Mouse (Mus musculus) embryonic facial prominence, embryonic 11.5 days (tissue): ENCODE measurements at regions not wholly inside any gene's neighbourhood (a gene's known extent, or its start where the extent isn't known, plus 50 kb on each side); places are given as distances from the start of the nearest gene placed in this dataset.

Experiments used
- ATAC-seq: fragments of 200-750 bp; cut with Nextera tagmentation; replicated peaks from 2 replicates; pipeline ENCODE4 v1.8.0; 2017; ENCODE audit warnings: low read depth; ENCODE audit not compliant: insufficient number of reproducible peaks, low FRiP score, low TSS enrichment
- DNase-seq: peaks from one replicate; pipeline ENCODE4 v3.0.0-alpha.2; 2015; ENCODE audit warnings: low spot score
- H3K27ac ChIP-seq: fragments of 300-500 bp; sonication (generic); replicated peaks from 2 replicates; pipeline ENCODE4 v1.5.1; 2014; ENCODE audit warnings: mild to moderate bottlenecking, low read depth, low read length, control low read depth
- H3K27me3 ChIP-seq: fragments of 300-500 bp; sonication (generic); 2 replicates; pipeline ENCODE4 v1.6.1; 2014; ENCODE audit warnings: mild to moderate bottlenecking, low read length, moderate library complexity, mixed read lengths; ENCODE audit not compliant: control insufficient read depth, insufficient read depth
- H3K36me3 ChIP-seq: fragments of 300-500 bp; sonication (generic); replicated peaks from 2 replicates; pipeline ENCODE4 v1.6.1; 2014; ENCODE audit warnings: low read depth, mild to moderate bottlenecking, low read length, moderate library complexity, mixed read lengths; ENCODE audit not compliant: control insufficient read depth, insufficient read depth
- H3K4me1 ChIP-seq: fragments of 300-500 bp; sonication (generic); 2 replicates; pipeline ENCODE4 v1.6.1; 2014; ENCODE audit warnings: low read length, mixed read lengths; ENCODE audit not compliant: control insufficient read depth, insufficient read depth
- H3K4me2 ChIP-seq: fragments of 300-500 bp; sonication (generic); 2 replicates; pipeline ENCODE4 v1.6.1; 2014; ENCODE audit warnings: low read depth, mild to moderate bottlenecking, control low read depth, low read length, moderate library complexity
- H3K4me3 ChIP-seq: fragments of 300-500 bp; sonication (generic); 2 replicates; pipeline ENCODE4 v1.5.1; 2014; ENCODE audit warnings: low read depth, low read length, control low read depth
- H3K9ac ChIP-seq: fragments of 300-500 bp; sonication (generic); replicated peaks from 2 replicates; pipeline ENCODE4 v1.6.1; 2014; ENCODE audit warnings: mild to moderate bottlenecking, control low read depth, low read length
- H3K9me3 ChIP-seq: fragments of 300-500 bp; sonication (generic); replicated peaks from 2 replicates; pipeline ENCODE4 v1.6.1; 2016; ENCODE audit warnings: mild to moderate bottlenecking, low read length, inconsistent platforms, mixed read lengths; ENCODE audit not compliant: control insufficient read depth
- WGBS: fragments of 180-500 bp; shearing (Covaris S2); extraction: QIAGEN DNeasy Blood & Tissue Kit; methylation state at CpG from one replicate; pipeline ENCODE4 v1.1.7; 2014; 5-methylcytosine and 5-hydroxymethylcytosine counted together

DNA sequence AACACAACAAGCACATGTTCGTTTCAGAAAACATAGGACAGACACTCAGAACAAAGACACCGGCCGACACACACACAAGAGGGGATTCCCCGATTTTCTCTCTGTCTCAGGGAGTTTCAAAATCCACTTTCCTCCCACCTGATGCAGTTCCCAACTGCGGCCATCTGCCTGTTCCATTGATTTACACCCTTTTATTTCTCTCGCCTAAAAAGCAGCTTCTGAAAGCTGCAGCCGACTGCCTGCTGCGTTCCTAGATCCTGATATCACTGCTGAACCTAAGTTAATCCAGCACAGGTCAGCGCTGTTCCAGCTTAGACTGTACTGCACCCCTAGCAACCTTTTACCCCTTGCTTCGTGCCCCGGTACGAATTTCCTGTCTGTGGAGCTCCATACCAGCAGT lies 237.0 kb downstream of the Impad1 start:
- Histone ChIP-seq H3K27ac (no peak overlapping the region), H3K36me3 (no peaks in the 10 kb centered on the region), H3K4me3 (no peak overlapping the region), H3K4me2 (no peak overlapping the region), H3K4me1 (no peaks in the 10 kb centered on the region), H3K9me3 (no peaks in the 10 kb centered on the region), H3K9ac (no peak overlapping the region), H3K27me3 (no peaks in the 10 kb centered on the region)
- DNase-seq = no peak
- 77% methylated on average over 12 of the region's 12 CpGs for WGBS
- ATAC-seq = no peak

DNA sequence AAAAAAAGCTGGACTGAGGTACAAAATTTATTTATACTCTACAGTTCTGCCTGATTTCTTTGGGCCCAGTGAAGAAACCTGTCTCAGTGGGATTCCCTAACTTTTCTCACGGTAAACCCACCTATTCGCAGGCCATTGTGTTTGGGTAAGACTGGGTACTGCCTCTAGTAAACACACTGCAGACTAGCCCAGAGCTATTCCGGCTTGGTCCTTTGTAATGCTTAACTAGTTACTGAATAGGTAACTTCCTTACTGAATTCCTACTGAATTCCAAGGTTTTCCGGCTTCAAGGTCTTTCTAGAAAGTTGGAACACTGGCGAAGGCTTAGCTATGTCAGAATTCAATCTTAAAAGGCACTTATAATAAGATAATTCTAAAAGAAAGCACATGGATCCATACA lies 242.9 kb downstream of the Impad1 start:
- no peak for ATAC-seq
- H3K27ac ChIP-seq = no peak overlapping the region
- H3K9me3 ChIP-seq = no peaks in the 10 kb centered on the region
- no peak overlapping the region for H3K9ac ChIP-seq
- H3K4me1 ChIP-seq = no peaks in the 10 kb centered on the region
- H3K4me2 ChIP-seq = no peak overlapping the region
- H3K27me3 ChIP-seq = no peaks in the 10 kb centered on the region
- 81% methylated on average over 5 of the region's 5 CpGs for WGBS
- no peak for DNase-seq
- H3K36me3 ChIP-seq = no peaks in the 10 kb centered on the region
- H3K4me3 ChIP-seq = no peak overlapping the region

DNA sequence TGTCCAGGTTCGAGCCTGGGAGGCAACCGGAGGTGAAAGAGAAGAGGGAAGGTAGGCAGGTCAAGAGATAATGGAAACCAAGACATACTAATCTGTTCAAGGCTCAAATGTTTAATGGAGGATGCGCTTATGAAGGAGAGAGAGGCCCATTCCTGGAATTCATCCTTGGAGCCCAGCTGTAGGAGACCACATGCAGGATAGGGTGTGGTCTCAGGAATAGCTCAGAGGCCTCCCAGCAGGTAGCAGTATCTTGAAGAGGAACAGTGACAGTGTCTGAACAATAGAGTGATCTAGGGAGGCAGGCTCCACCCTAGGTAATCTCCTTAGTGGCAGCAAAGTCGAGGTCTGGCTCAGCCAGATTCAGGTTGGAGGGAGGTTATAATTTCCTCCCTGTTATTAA lies 243.3 kb downstream of the Impad1 start:
- Histone ChIP-seq H3K9ac (no peak overlapping the region), H3K4me3 (no peak overlapping the region), H3K27ac (no peak overlapping the region), H3K36me3 (no peaks in the 10 kb centered on the region), H3K4me1 (no peaks in the 10 kb centered on the region), H3K9me3 (no peaks in the 10 kb centered on the region), H3K27me3 (no peaks in the 10 kb centered on the region), H3K4me2 (no peak overlapping the region)
- DNase-seq (no peak), ATAC-seq (no peak)
- 81% methylated on average over 4 of the region's 4 CpGs for WGBS

DNA sequence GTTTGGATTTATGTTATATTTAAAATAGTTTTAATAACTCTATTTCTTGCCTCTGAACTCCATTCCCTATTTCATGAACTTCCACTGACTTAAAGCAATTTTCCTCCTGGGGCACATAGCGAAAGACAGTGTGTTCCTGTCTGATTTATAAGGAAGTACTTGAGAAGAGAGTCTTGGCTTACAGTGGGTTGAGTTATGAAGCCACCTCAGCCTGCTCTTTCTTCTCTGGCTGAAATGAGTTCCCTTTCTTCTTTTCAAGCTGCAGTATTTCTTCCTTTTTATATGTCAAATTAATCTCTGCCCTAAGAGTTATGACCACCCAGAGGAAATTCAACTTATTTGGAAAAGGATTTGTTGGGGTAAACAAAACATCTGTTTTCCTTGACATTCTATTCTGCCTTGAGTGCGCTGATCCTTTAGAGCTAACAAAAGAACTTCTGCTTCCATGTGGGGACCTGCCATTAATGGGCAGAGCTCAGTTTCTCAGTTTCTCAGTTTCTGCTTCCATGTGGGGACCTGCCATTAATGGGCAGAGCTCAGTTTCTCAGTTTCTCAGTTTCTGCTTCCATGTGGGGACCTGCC lies 255.9 kb downstream of the Impad1 start:
- no peaks in the 10 kb centered on the region for H3K36me3 ChIP-seq
- 88% methylated on average over 2 of the region's 2 CpGs for WGBS

DNA sequence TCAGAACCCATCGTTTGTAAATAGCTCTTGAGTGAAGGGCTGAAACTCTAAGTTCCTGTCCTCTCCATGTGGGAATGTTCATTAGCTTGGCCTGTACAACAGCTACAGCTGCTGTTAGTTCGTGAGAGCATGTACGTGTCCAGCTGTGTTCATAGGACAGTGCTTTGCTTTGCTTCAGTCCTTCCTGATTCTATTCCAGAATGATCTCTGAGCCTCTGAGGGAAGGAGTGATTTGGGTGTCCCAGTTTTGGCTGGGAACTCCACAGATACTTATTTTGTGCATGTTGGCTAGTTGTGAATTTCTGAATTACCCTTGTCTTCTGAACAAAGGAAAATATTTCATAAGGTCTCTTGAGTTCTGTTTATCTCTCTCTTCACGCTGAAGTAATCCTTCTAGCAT lies 261.0 kb downstream of the Impad1 start:
- Histone ChIP-seq H3K4me3 (no peak overlapping the region), H3K27ac (no peak overlapping the region), H3K9me3 (no peaks in the 10 kb centered on the region), H3K4me2 (no peak overlapping the region), H3K27me3 (no peaks in the 10 kb centered on the region), H3K36me3 (no peaks in the 10 kb centered on the region), H3K4me1 (no peaks in the 10 kb centered on the region), H3K9ac (no peak overlapping the region)
- ATAC-seq = no peak
- 66% methylated on average over 4 of the region's 4 CpGs for WGBS
- DNase-seq = no peak

More for the DNA sequence above, 255.9 kb downstream of the Impad1 start:
- H3K4me2 ChIP-seq = no peak overlapping the region
- H3K4me3 ChIP-seq = no peak overlapping the region
- no peak overlapping the region for H3K9ac ChIP-seq
- no peak for ATAC-seq
- H3K9me3 ChIP-seq = no peaks in the 10 kb centered on the region
- no peak overlapping the region for H3K27ac ChIP-seq
- H3K27me3 ChIP-seq = no peaks in the 10 kb centered on the region
- H3K4me1 ChIP-seq = no peaks in the 10 kb centered on the region
- DNase-seq = no peak

DNA sequence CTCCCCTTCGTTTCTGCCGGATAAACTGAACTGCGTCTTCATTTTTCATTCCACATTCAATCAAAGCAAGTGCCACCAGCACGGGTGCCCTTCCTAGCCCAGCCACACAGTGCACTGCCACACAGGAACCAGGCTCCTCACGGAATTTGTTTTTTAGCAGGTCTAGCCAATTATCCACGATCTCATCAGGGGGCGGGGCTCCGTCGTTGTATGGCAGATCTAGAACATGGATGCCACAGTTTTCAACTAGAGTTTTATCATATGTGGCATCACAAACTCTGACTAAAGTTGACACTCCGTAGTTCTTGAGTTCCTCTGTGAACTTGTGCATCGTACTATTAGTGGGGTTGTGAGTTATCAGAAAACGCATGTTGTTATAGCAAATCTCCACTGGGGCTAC lies 264.8 kb downstream of the Impad1 start:
- H3K27me3 ChIP-seq = no peaks in the 10 kb centered on the region
- H3K27ac ChIP-seq = no peak overlapping the region
- no peaks in the 10 kb centered on the region for H3K36me3 ChIP-seq
- H3K9me3 ChIP-seq = no peaks in the 10 kb centered on the region
- ATAC-seq (no peak), DNase-seq (no peak)
- 86% methylated on average over 12 of the region's 12 CpGs for WGBS
- no peaks in the 10 kb centered on the region for H3K4me1 ChIP-seq
- no peak overlapping the region for H3K4me2 ChIP-seq
- H3K4me3 ChIP-seq = no peak overlapping the region
- no peak overlapping the region for H3K9ac ChIP-seq

DNA sequence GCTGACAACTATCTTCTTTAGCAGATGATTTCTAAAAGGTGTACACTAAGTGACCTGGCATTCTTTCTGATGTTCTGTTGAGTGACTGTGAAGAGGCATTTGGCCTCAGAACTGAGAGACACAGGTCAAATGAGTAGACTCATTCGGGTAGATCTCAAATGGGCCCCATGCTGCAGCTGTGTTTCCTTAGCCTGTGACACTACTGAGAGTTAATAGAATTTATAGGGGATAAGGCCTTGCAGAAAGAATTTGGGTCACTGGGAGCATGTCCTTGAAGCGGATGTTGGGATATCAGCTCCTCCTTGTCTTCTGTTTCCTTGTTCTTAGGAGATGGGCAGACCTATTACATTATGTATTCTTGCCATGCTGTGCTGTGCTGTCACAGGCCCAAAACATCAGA lies 271.4 kb downstream of the Impad1 start:
- no peak overlapping the region for H3K4me2 ChIP-seq
- H3K4me3 ChIP-seq = no peak overlapping the region
- H3K9me3 ChIP-seq = no peaks in the 10 kb centered on the region
- ATAC-seq (no peak), DNase-seq (no peak)
- H3K36me3 ChIP-seq = no peaks in the 10 kb centered on the region
- H3K4me1 ChIP-seq = no peaks in the 10 kb centered on the region
- H3K27me3 ChIP-seq = no peaks in the 10 kb centered on the region
- H3K27ac ChIP-seq = no peak overlapping the region
- 73% methylated on average over 2 of the region's 2 CpGs for WGBS
- no peak overlapping the region for H3K9ac ChIP-seq

DNA sequence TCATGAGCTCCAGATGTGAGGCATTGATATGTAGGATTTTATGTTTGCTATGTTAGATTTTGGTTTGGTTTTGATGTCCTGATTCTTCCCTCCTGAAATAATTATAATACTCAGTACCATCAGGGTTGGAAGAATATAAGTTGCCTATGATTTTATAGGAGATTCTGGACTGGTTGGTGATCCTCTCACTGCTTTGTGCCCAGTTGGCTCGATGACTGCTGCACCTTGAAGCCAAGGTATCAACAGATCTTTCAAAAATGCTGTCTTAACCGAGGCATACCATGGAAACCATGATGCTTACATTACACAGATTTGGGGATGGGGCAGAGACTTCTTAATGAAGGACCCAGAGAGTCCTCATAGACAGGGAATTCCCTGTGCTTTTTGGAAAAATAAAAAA lies 274.4 kb downstream of the Impad1 start:
- 81% methylated on average over 2 of the region's 2 CpGs for WGBS

More for the DNA sequence above, 274.4 kb downstream of the Impad1 start:
- no peak overlapping the region for H3K27ac ChIP-seq
- no peak overlapping the region for H3K4me3 ChIP-seq
- H3K4me1 ChIP-seq = no peaks in the 10 kb centered on the region
- no peak overlapping the region for H3K4me2 ChIP-seq
- H3K9ac ChIP-seq = no peak overlapping the region
- H3K9me3 ChIP-seq = no peaks in the 10 kb centered on the region
- no peaks in the 10 kb centered on the region for H3K36me3 ChIP-seq
- DNase-seq = no peak
- no peak for ATAC-seq
- H3K27me3 ChIP-seq = no peaks in the 10 kb centered on the region
